ENCODE assay signal across 15 mouse cellular contexts in the genomic region with DNA sequence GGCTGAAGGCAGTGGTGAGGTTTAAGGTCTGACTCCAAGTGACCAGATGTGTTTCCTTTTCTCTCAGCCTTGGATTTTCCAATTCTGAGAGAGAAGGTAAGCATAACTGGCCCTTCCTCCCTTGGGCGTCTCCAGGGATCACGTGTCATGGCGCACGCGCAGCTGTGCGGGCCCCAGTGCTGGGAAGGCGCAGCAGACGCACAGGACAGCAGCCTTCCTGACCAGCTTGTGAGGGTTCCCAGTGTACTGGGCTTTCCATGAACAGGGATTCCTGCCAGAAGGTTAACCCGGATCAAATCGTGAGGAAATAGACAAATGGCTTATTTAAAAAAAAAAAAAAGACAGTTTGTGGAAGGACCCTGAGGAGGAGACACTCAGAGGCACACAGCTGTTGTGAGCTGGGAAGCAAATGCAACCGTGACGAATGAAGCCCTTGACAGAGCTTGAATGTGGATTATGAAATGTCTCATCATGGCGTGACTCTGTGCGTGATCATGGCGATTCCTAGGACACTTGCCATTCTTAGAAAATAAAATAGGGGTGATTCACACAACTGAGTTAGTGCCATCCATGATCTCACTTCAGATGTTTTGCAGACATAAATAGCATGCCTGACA. TPM values are rescaled to one million over a fixed set of nuclear protein-coding genes. Genes with fewer than 3 reads are reported as not detected.
DNase-seq lines count a peak whose midpoint lies in the region; ATAC-seq and TF ChIP-seq lines count a peak whose summit lies in the region.
"Had no signal": no experiment of that assay in that cellular context is flagged by ENCODE, and none has a peak within 500 bp of the region (broad histone marks: within the 10 kb centered on the region; RNA-seq: fewer than 3 reads in every experiment).

No protein-coding gene starts in this region.

- TF ChIP-seq POLR2A in limb, embryonic 14.5 days (IDR thresholded peaks at IDR 0.05; ENCODE audit: borderline replicate concordance, extremely low read depth, insufficient read depth, insufficient read length): no peak

- no peaks in the 10 kb centered on the region for H3K9me3 ChIP-seq in heart, embryonic 10.5 days
- H3K9me3 ChIP-seq in limb, embryonic 14.5 days (ENCODE audit: control insufficient read depth, low read length): no peaks in the 10 kb centered on the region
- H3K9me3 ChIP-seq in midbrain, embryonic 14.5 days (ENCODE audit: control insufficient read depth, low read length): no peaks in the 10 kb centered on the region

- H3K36me3 ChIP-seq in heart, embryonic 10.5 days: no peaks in the 10 kb centered on the region
- no peaks in the 10 kb centered on the region for H3K36me3 ChIP-seq in C2C12 (ENCODE audit: control insufficient read depth, insufficient read depth)
- H3K36me3 ChIP-seq in limb, embryonic 14.5 days (ENCODE audit: control insufficient read depth, insufficient read depth, low read length): no peaks in the 10 kb centered on the region
- H3K36me3 ChIP-seq in midbrain, embryonic 14.5 days (ENCODE audit: control insufficient read depth, insufficient read depth, low read length): no peaks in the 10 kb centered on the region

- TF ChIP-seq CTCF in C2C12 (IDR thresholded peaks at IDR 0.05; ENCODE audit: control insufficient read depth, insufficient read depth, insufficient read length): no peak

- no peak overlapping the region for H3K4me2 ChIP-seq in limb, embryonic 14.5 days (replicated peaks; ENCODE audit: low read depth, low read length, severe bottlenecking)
- no peak overlapping the region for H3K4me2 ChIP-seq in midbrain, embryonic 14.5 days (ENCODE audit: low read length)

- no peak overlapping the region for H3ac ChIP-seq in C2C12 (ENCODE audit: control insufficient read depth, insufficient read length, low read depth)

- H3K79me2 ChIP-seq in C2C12 (ENCODE audit: control insufficient read depth, insufficient read depth): no peaks in the 10 kb centered on the region

- 86% methylated on average over 15 of the region's 15 CpGs for WGBS in heart, embryonic 10.5 days
- 84% methylated on average over 15 of the region's 15 CpGs for WGBS in limb, embryonic 14.5 days
- 76% methylated on average over 15 of the region's 15 CpGs for WGBS in midbrain, embryonic 14.5 days

- peak; percentile 87 for DNase-seq in heart, adult 11 months
- DNase-seq in heart, embryonic 10.5 days (ENCODE audit: low spot score): no peak
- peak; percentile 30 to 58 for DNase-seq in adrenal gland, postnatal 36 days
- DNase-seq in limb, embryonic 14.5 days (ENCODE audit: low spot score): peak; percentile 56
- no peak for DNase-seq in frontal cortex, postnatal 14 days (ENCODE audit: low spot score in 2 of 2)
- DNase-seq in midbrain, embryonic 14.5 days: no peak
- DNase-seq: cerebellum, adult 2 months; kidney, adult 11 months had no signal

- H3K4me3 ChIP-seq in heart, embryonic 10.5 days: no peak overlapping the region
- H3K4me3 ChIP-seq in C2C12 (ENCODE audit: insufficient read depth, poor library complexity, severe bottlenecking): no peak overlapping the region
- no peak overlapping the region for H3K4me3 ChIP-seq in limb, embryonic 14.5 days (replicated peaks; ENCODE audit: low read length)
- no peak overlapping the region for H3K4me3 ChIP-seq in midbrain, embryonic 14.5 days (replicated peaks; ENCODE audit: low read depth, low read length)

- H3K27me3 ChIP-seq in heart, embryonic 10.5 days (ENCODE audit: insufficient read depth, poor library complexity, severe bottlenecking): no peaks in the 10 kb centered on the region; the same call in 1 of the 2 replicates
- no peaks in the 10 kb centered on the region for H3K27me3 ChIP-seq in C2C12 (ENCODE audit: control insufficient read depth, insufficient read depth, insufficient read length)
- no peaks in the 10 kb centered on the region for H3K27me3 ChIP-seq in limb, embryonic 14.5 days (ENCODE audit: control insufficient read depth, insufficient read depth, low read length)
- no peaks in the 10 kb centered on the region for H3K27me3 ChIP-seq in midbrain, embryonic 14.5 days (ENCODE audit: control insufficient read depth, insufficient read depth, low read length)
- H3K27me3 ChIP-seq: CH12.LX had no signal

- no peaks in the 10 kb centered on the region for H3K79me3 ChIP-seq in C2C12 (ENCODE audit: low read depth)

- H3K4me1 ChIP-seq in heart, embryonic 10.5 days: no peaks in the 10 kb centered on the region; the same call in 1 of the 2 replicates
- no peaks in the 10 kb centered on the region for H3K4me1 ChIP-seq in limb, embryonic 14.5 days (ENCODE audit: control insufficient read depth, insufficient read depth, low read length)
- H3K4me1 ChIP-seq in midbrain, embryonic 14.5 days (ENCODE audit: control insufficient read depth, insufficient read depth, low read length): no peaks in the 10 kb centered on the region

- no peak overlapping the region for H3K9ac ChIP-seq in limb, embryonic 14.5 days (ENCODE audit: low read depth, low read length, severe bottlenecking)
- H3K9ac ChIP-seq in midbrain, embryonic 14.5 days (replicated peaks; ENCODE audit: low read length): no peak overlapping the region

- no peak overlapping the region for H3K27ac ChIP-seq in heart, embryonic 10.5 days
- H3K27ac ChIP-seq in limb, embryonic 14.5 days (replicated peaks; ENCODE audit: low read depth, low read length): no peak overlapping the region
- H3K27ac ChIP-seq in midbrain, embryonic 14.5 days (replicated peaks; ENCODE audit: low read depth, low read length): no peak overlapping the region

- ATAC-seq in limb, embryonic 14.5 days (ENCODE audit: low FRiP score, low read depth): peak; percentile 86
- ATAC-seq in granulocyte monocyte progenitor cell, adult 5-6 weeks (replicated peaks; ENCODE audit: poor library complexity, severe bottlenecking): no peak
- no peak for ATAC-seq in midbrain, embryonic 14.5 days (ENCODE audit: low FRiP score, low TSS enrichment)

TF ChIP-seq in C2C12, 6 proteins besides CTCF, POLR2A, EP300 and RAD21:
- TF ChIP-seq MYOG (IDR thresholded peaks at IDR 0.05; ENCODE audit: control insufficient read depth, extremely low read depth, insufficient read length) (no peak), FOSL1 (IDR thresholded peaks at IDR 0.05; ENCODE audit: insufficient read depth, low read length, poor library complexity, severe bottlenecking) (no peak), MYOD1 (IDR thresholded peaks at IDR 0.05; ENCODE audit: control insufficient read depth, insufficient read length, low read depth) (peak; percentile 79), USF1 (IDR thresholded peaks at IDR 0.05; ENCODE audit: low read depth) (peak; percentile 76), MAX (IDR thresholded peaks at IDR 0.05) (no peak), CEBPB (IDR thresholded peaks at IDR 0.05; ENCODE audit: low read depth) (no peak)

RNA-seq across cellular contexts. Expression of a gene that starts 20.3 kb away (rescaled TPM):
- polyA plus RNA-seq in heart, embryonic 10.5 days (2016; fragmentation: Nextera tagmentation; extraction: Ambion mirVana): 0.05 and 0.15 TPM in 2 replicates
- polyA plus RNA-seq in C2C12 (2012; fragmentation: generic; extraction: Trizol): not detected
- total RNA-seq in adrenal gland, postnatal 36 days (2021): under 1 TPM in 1 of 2 experiments, not detected in 1; 0.17 TPM
- 0.58 and 0.72 TPM in 2 replicates for polyA plus RNA-seq in limb, embryonic 14.5 days (2012; rRNA removed)
- 0.06 and 0.33 TPM in 2 replicates for polyA plus RNA-seq in limb, embryonic 14.5 days (2014; fragmentation: Nextera tagmentation; extraction: Ambion mirVana)
- total RNA-seq in granulocyte monocyte progenitor cell, adult 5-6 weeks (2014; fragmentation: Nextera tagmentation): not detected in 2 replicates
- not detected in 2 replicates for total RNA-seq in granulocyte monocyte progenitor cell, adult 5-6 weeks (2017)
- polyA plus RNA-seq in midbrain, embryonic 14.5 days (2014; fragmentation: Nextera tagmentation; extraction: Ambion mirVana): 0.81 and 1.2 TPM in 2 replicates
- total RNA-seq: CH12.LX; hematopoietic stem cell, adult 5-6 weeks had no signal
- polyA plus RNA-seq: liver, embryonic 16.5 days had no signal

RNA-seq across cellular contexts. Expression of a gene that starts 21.5 kb away (rescaled TPM):
- polyA plus RNA-seq in heart, embryonic 10.5 days (2016; fragmentation: Nextera tagmentation; extraction: Ambion mirVana): 0.22 TPM in 1 of 2 replicates, not detected in the other
- not detected for polyA plus RNA-seq in C2C12 (2012; fragmentation: generic; extraction: Trizol)
- total RNA-seq in adrenal gland, postnatal 36 days (2021): 1 to 10 TPM; 2.1 to 3.1 TPM
- 0.18 and 0.41 TPM in 2 replicates for polyA plus RNA-seq in limb, embryonic 14.5 days (2012; rRNA removed)
- 0.37 and 0.54 TPM in 2 replicates for polyA plus RNA-seq in limb, embryonic 14.5 days (2014; fragmentation: Nextera tagmentation; extraction: Ambion mirVana)
- total RNA-seq in granulocyte monocyte progenitor cell, adult 5-6 weeks (2014; fragmentation: Nextera tagmentation): not detected in 2 replicates
- total RNA-seq in granulocyte monocyte progenitor cell, adult 5-6 weeks (2017): not detected in 2 replicates
- 0.72 TPM in 1 of 2 replicates, not detected in the other for polyA plus RNA-seq in midbrain, embryonic 14.5 days (2014; fragmentation: Nextera tagmentation; extraction: Ambion mirVana)
- total RNA-seq: CH12.LX; hematopoietic stem cell, adult 5-6 weeks; layer of hippocampus, postnatal 10 days had no signal
- polyA plus RNA-seq: liver, embryonic 16.5 days; stomach, embryonic 14.5 days had no signal

RNA-seq across cellular contexts. Expression of a gene that starts 43.6 kb away (rescaled TPM):
- polyA plus RNA-seq in heart, embryonic 10.5 days (2016; fragmentation: Nextera tagmentation; extraction: Ambion mirVana): 122 and 133 TPM in 2 replicates
- polyA plus RNA-seq in C2C12 (2012; fragmentation: generic; extraction: Trizol): 53.6 TPM
- 10 to 100 TPM; 71.0 to 77.3 TPM for total RNA-seq in adrenal gland, postnatal 36 days (2021)
- polyA plus RNA-seq in limb, embryonic 14.5 days (2012; rRNA removed): 49.6 and 60.3 TPM in 2 replicates
- polyA plus RNA-seq in limb, embryonic 14.5 days (2014; fragmentation: Nextera tagmentation; extraction: Ambion mirVana): 124 and 131 TPM in 2 replicates
- 81.3 and 85.3 TPM in 2 replicates for total RNA-seq in granulocyte monocyte progenitor cell, adult 5-6 weeks (2014; fragmentation: Nextera tagmentation)
- total RNA-seq in granulocyte monocyte progenitor cell, adult 5-6 weeks (2017): 75.1 and 85.1 TPM in 2 replicates
- 158 and 168 TPM in 2 replicates for polyA plus RNA-seq in midbrain, embryonic 14.5 days (2014; fragmentation: Nextera tagmentation; extraction: Ambion mirVana)

Comparison
In these comparisons a context has a peak if more than half of its experiments do, and no peak if none do; other contexts are left out.
1. DNase-seq: peak in heart, adult 11 months (single experiment), adrenal gland, postnatal 36 days (2 of 2) and limb, embryonic 14.5 days (single experiment); none in heart, embryonic 10.5 days (single experiment), frontal cortex, postnatal 14 days (0 of 2) and midbrain, embryonic 14.5 days (single experiment).